Mouse (Mus musculus) kidney, adult 2 months (tissue): ENCODE measurements at regions not wholly inside any gene's neighbourhood (a gene's known extent, or its start where the extent isn't known, plus 50 kb on each side); places are given as distances from the start of the nearest gene placed in this dataset.

ENCODE experiments used
- CTCF ChIP-seq: fragments of 200-500 bp; conservative IDR thresholded peaks from 2 replicates; pipeline ENCODE4 v1.5.1; 2011; ENCODE audit warnings: low read depth, mild to moderate bottlenecking, control low read depth, low read length, moderate library complexity, mixed read lengths; ENCODE audit not compliant: insufficient read depth, insufficient read length
- POLR2A ChIP-seq: fragments of 200-500 bp; IDR thresholded peaks from one replicate; pipeline ENCODE4 v1.6.1; 2011; ENCODE audit warnings: low read depth, low read length, control low read depth

GRCm38 (mm10) chr14:24644117-24644808 lies 157.3 kb downstream of the Rps24 start:
- TF ChIP-seq CTCF = no peak
- TF ChIP-seq POLR2A = no peak
